Mouse (Mus musculus): ENCODE results near the gene Aldh8a1.

The Aldh8a1 gene

GRCm38 (mm10) chr10:21411621-21412205, 34.6 kb downstream of the Aldh8a1 start:
- no peak for DNase-seq (ENCODE audit: extremely low spot score, low read depth, low spot score)

- no peak for DNase-seq (ENCODE audit: extremely low spot score, low read depth, low spot score)
Observed at GRCm38 (mm10) chr10:21415031-21415430, 37.9 kb downstream of the Aldh8a1 start.

- no peak for DNase-seq (ENCODE audit: extremely low spot score, low read depth, low spot score)
Observed at GRCm38 (mm10) chr10:21416184-21416583, 39.1 kb downstream of the Aldh8a1 start.

- no peak for DNase-seq (ENCODE audit: extremely low spot score, low read depth, low spot score)
Observed at GRCm38 (mm10) chr10:21419188-21419587, 42.1 kb downstream of the Aldh8a1 start.

- DNase-seq (ENCODE audit: extremely low spot score, low read depth, low spot score) = no peak
Observed at GRCm38 (mm10) chr10:21420457-21421424, 43.6 kb downstream of the Aldh8a1 start.

- DNase-seq (ENCODE audit: extremely low spot score, low read depth, low spot score) = no peak
Observed at GRCm38 (mm10) chr10:21426515-21426914, 49.4 kb downstream of the Aldh8a1 start.

GRCm38 (mm10) chr10:21427996-21428395, 50.9 kb downstream of the Aldh8a1 start:
- no peak for DNase-seq (ENCODE audit: extremely low spot score, low read depth, low spot score)

GRCm38 (mm10) chr10:21439268-21439667, 62.2 kb downstream of the Aldh8a1 start:
- DNase-seq (ENCODE audit: extremely low spot score, low read depth, low spot score) = no peak

GRCm38 (mm10) chr10:21441020-21441419, 63.9 kb downstream of the Aldh8a1 start:
- no peak for DNase-seq (ENCODE audit: extremely low spot score, low read depth, low spot score)

- no peak for DNase-seq (ENCODE audit: extremely low spot score, low read depth, low spot score)
Observed at GRCm38 (mm10) chr10:21441690-21442089, 64.6 kb downstream of the Aldh8a1 start.

- no peak for DNase-seq (ENCODE audit: extremely low spot score, low read depth, low spot score)
Observed at GRCm38 (mm10) chr10:21443646-21444324, 66.7 kb downstream of the Aldh8a1 start.

GRCm38 (mm10) chr10:21444410-21444809, 67.3 kb downstream of the Aldh8a1 start:
- no peak for DNase-seq (ENCODE audit: extremely low spot score, low read depth, low spot score)
